Comparison of ENCODE assay signal across 23 mouse cellular contexts in the genomic region with DNA sequence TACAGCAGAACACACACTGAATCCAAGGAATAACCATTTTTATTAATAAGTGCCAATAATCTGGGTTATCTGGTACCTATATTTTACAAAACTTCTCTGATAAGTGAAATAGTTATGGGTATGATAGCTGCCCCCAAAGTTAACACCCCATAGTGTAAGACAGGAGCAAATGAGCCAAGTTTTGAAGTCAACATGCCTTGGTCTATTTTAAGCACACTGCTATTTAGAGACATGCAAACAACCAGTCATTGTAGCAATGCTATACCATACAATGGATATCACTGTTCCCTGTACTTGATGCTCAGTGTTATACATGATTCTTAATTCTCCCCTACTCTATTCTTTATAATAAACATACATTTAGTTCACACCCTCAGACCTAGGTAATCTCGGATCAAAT.
DNase-seq lines count a peak whose midpoint lies in the region; ATAC-seq lines count a peak whose summit lies in the region.
"Had no signal": no experiment of that assay in that cellular context is flagged by ENCODE, and none has a peak within 500 bp of the region (broad histone marks: within the 10 kb centered on the region; RNA-seq: fewer than 3 reads in every experiment).

No protein-coding gene starts in this region.

- H3K36me3 ChIP-seq in heart, embryonic 13.5 days: no peaks in the 10 kb centered on the region
- H3K36me3 ChIP-seq in heart, embryonic 16.5 days (ENCODE audit: control insufficient read depth, insufficient read depth): no peaks in the 10 kb centered on the region
- H3K36me3 ChIP-seq: embryonic facial prominence, embryonic 10.5 days; embryonic facial prominence, embryonic 12.5 days; forebrain, embryonic 15.5 days; G1E had no signal

- H3K27ac ChIP-seq in heart, embryonic 13.5 days (replicated peaks): peak overlapping the region; percentile 34
- peak overlapping the region; percentile 37 for H3K27ac ChIP-seq in heart, embryonic 16.5 days (ENCODE audit: low read length)
- H3K27ac ChIP-seq: embryonic facial prominence, embryonic 10.5 days; embryonic facial prominence, embryonic 12.5 days; forebrain, embryonic 13.5 days; forebrain, embryonic 15.5 days had no signal

- DNase-seq in heart, adult 11 months: peak; percentile 37
- DNase-seq in heart, adult 8-10 months (ENCODE audit: low spot score): no peak
- DNase-seq in heart, postnatal 36 days: no peak
- no peak for DNase-seq in heart, postnatal 10 days
- DNase-seq: adrenal gland, adult 8-10 months; adrenal gland, postnatal 14 days; adrenal gland, postnatal 36 days; B cell, adult 2 months; cerebellum, adult 11-12 months; cerebellum, adult 2 months; cerebellum, adult 9-10 months; cerebellum, postnatal 25 days had no signal

- H3K4me3 ChIP-seq in heart, embryonic 13.5 days: no peak overlapping the region
- H3K4me3 ChIP-seq in heart, embryonic 16.5 days (ENCODE audit: low read length): no peak overlapping the region
- H3K4me3 ChIP-seq: embryonic facial prominence, embryonic 10.5 days; embryonic facial prominence, embryonic 12.5 days; forebrain, embryonic 13.5 days; forebrain, embryonic 15.5 days had no signal

- 73% methylated on average over 1 of the region's 1 CpGs for WGBS in heart, embryonic 13.5 days
- WGBS in heart, embryonic 16.5 days: 79% methylated on average over 1 of the region's 1 CpGs

- H3K9ac ChIP-seq in heart, embryonic 13.5 days: no peak overlapping the region
- no peak overlapping the region for H3K9ac ChIP-seq in heart, embryonic 16.5 days (ENCODE audit: low read length)
- H3K9ac ChIP-seq: embryonic facial prominence, embryonic 12.5 days; forebrain, embryonic 13.5 days; forebrain, embryonic 15.5 days had no signal

- ATAC-seq in heart, embryonic 13.5 days (ENCODE audit: extremely low read depth, insufficient number of reproducible peaks, low FRiP score, low TSS enrichment): no peak
- ATAC-seq in heart, embryonic 16.5 days (replicated peaks; ENCODE audit: extremely low read depth, insufficient read depth, low FRiP score): 0 out of 2 replicates have a peak, but pooled peaks have one; percentile 69
- ATAC-seq: activated CD4-positive, CD25-positive, alpha-beta regulatory T cell, adult 4 months; CD4-positive, CD25-positive, alpha-beta regulatory T cell, adult 4 months; forebrain, embryonic 13.5 days; forebrain, embryonic 15.5 days; Patski had no signal

- no peak overlapping the region for H3K4me2 ChIP-seq in heart, embryonic 13.5 days
- H3K4me2 ChIP-seq in heart, embryonic 16.5 days (ENCODE audit: low read depth, low read length): no peak overlapping the region
- H3K4me2 ChIP-seq: embryonic facial prominence, embryonic 12.5 days; forebrain, embryonic 13.5 days; forebrain, embryonic 15.5 days had no signal

- H3K4me1 ChIP-seq in heart, embryonic 13.5 days: peaks cover 10% of the 10 kb centered on the region
- H3K4me1 ChIP-seq in heart, embryonic 16.5 days (ENCODE audit: control insufficient read depth, insufficient read depth, low read length): no peaks in the 10 kb centered on the region
- H3K4me1 ChIP-seq: embryonic facial prominence, embryonic 12.5 days; forebrain, embryonic 13.5 days; forebrain, embryonic 15.5 days had no signal

- no peaks in the 10 kb centered on the region for H3K9me3 ChIP-seq in heart, embryonic 13.5 days
- no peaks in the 10 kb centered on the region for H3K9me3 ChIP-seq in heart, embryonic 16.5 days (replicated peaks; ENCODE audit: control insufficient read depth, low read length)
- H3K9me3 ChIP-seq: embryonic facial prominence, embryonic 10.5 days; embryonic facial prominence, embryonic 12.5 days; forebrain, embryonic 13.5 days; forebrain, embryonic 15.5 days had no signal

- intact Hi-C loops in heart, postnatal 36 days (cut with DNase I): no loop called here
- intact Hi-C loops in heart, postnatal 10 days (cut with DNase I): no loop called here

- no peaks in the 10 kb centered on the region for H3K27me3 ChIP-seq in heart, embryonic 13.5 days (replicated peaks)
- H3K27me3 ChIP-seq in heart, embryonic 16.5 days (ENCODE audit: control insufficient read depth, insufficient read depth, low read length): no peaks in the 10 kb centered on the region
- H3K27me3 ChIP-seq: CH12.LX; embryonic facial prominence, embryonic 12.5 days; forebrain, embryonic 13.5 days; forebrain, embryonic 15.5 days; Patski had no signal
